Mouse (Mus musculus) CH12.LX (cell line): Measurements from ENCODE around the gene Moap1. TPM values are rescaled to one million over a fixed set of nuclear protein-coding genes. Genes with fewer than 3 reads are reported as not detected.
A peak's percentile ranks its signal among the peaks of the same experiment; 100 is the strongest.

Experiments used
- DNase-seq: peaks from one replicate; pipeline ENCODE4 v3.0.0-alpha.2; 2013; ENCODE audit errors: extremely low read depth
- H3K27ac ChIP-seq: 2 replicates; pipeline ENCODE4 v1.5.1; 2012; ENCODE audit warnings: low read depth, mild to moderate bottlenecking, control low read depth, moderate library complexity; ENCODE audit not compliant: insufficient read depth
- H3K27me3 ChIP-seq: replicated peaks from 2 replicates; pipeline ENCODE3; 2012; ENCODE audit warnings: inconsistent platforms
- H3K36me3 ChIP-seq, 2 experiments: replicated peaks in 1 of 2; 2 replicates each; pipeline versions ENCODE3 to v1.6.1; 2012; ENCODE audit warnings: inconsistent platforms in 1 of 2, low read length in 1 of 2, mild to moderate bottlenecking in 1 of 2, mixed read lengths in 1 of 2, moderate library complexity in 1 of 2; ENCODE audit not compliant: control insufficient read depth in 1 of 2, insufficient read depth in 1 of 2
- H3K4me1 ChIP-seq, 2 experiments: 2 replicates each; pipeline ENCODE4 v1.6.1; 2012; ENCODE audit warnings: inconsistent platforms in 1 of 2, moderate library complexity in 1 of 2; ENCODE audit not compliant: insufficient read depth in 2 of 2, control insufficient read depth in 1 of 2
- H3K4me2 ChIP-seq: 2 replicates; pipeline ENCODE4 v1.6.1; 2012; ENCODE audit warnings: low read depth, mild to moderate bottlenecking, control low read depth; ENCODE audit not compliant: poor library complexity, insufficient read depth, severe bottlenecking
- H3K4me3 ChIP-seq, 3 experiments: fragments of 150-350 bp in 1 of 3; sonication (generic) in 1 of 3; replicated peaks in 1 of 3; 2 replicates each; pipeline versions ENCODE3 to v1.5.1; 2011 to 2012; ENCODE audit warnings: low read depth in 2 of 3, low read length in 2 of 3, mild to moderate bottlenecking in 2 of 3, moderate library complexity in 2 of 3, control low read depth in 1 of 3, improper control_type of control experiment in 1 of 3, inconsistent platforms in 1 of 3, mixed read lengths in 1 of 3; ENCODE audit not compliant: poor library complexity in 1 of 3
- H3K79me2 ChIP-seq: replicated peaks from 2 replicates; pipeline ENCODE4 v1.6.1; 2012; ENCODE audit warnings: mild to moderate bottlenecking, moderate library complexity; ENCODE audit not compliant: control insufficient read depth, poor library complexity, insufficient read depth, severe bottlenecking; ENCODE audit errors: extremely low read depth
- H3K9ac ChIP-seq: 2 replicates; pipeline ENCODE4 v1.6.1; 2012; ENCODE audit warnings: low read depth, mild to moderate bottlenecking, control low read depth, moderate library complexity; ENCODE audit not compliant: insufficient read depth
- H3K9me3 ChIP-seq: replicated peaks from 2 replicates; pipeline ENCODE3; 2012; ENCODE audit warnings: low read length, inconsistent platforms, mixed read lengths
- BHLHE40 ChIP-seq: IDR thresholded peaks from 2 replicates; pipeline ENCODE4 v1.6.1; 2011; ENCODE audit warnings: mild to moderate bottlenecking, low read depth, low read length, improper control_type of control experiment
- CHD2 ChIP-seq: IDR thresholded peaks from 2 replicates; pipeline ENCODE4 v1.6.1; 2011; ENCODE audit warnings: low read length, improper control_type of control experiment
- CTCF ChIP-seq, 2 experiments: IDR thresholded peaks in 1 of 2; conservative IDR thresholded peaks in 1 of 2; 2 replicates each; pipeline ENCODE4 v1.5.1; 2011 to 2012; ENCODE audit warnings: low read depth in 2 of 2, low read length in 2 of 2, improper control_type of control experiment in 1 of 2, inconsistent platforms in 1 of 2, mild to moderate bottlenecking in 1 of 2, moderate library complexity in 1 of 2
- ELF1 ChIP-seq: IDR thresholded peaks from 2 replicates; pipeline ENCODE4 v1.6.1; 2014; ENCODE audit warnings: low read depth, mild to moderate bottlenecking, inconsistent platforms, low read length, improper control_type of control experiment
- HCFC1 ChIP-seq: IDR thresholded peaks from 2 replicates; pipeline ENCODE4 v1.6.1; 2012; ENCODE audit warnings: low read depth, mild to moderate bottlenecking, inconsistent platforms, low read length, improper control_type of control experiment
- JUN ChIP-seq: IDR thresholded peaks from 2 replicates; pipeline ENCODE4 v1.6.1; 2011; ENCODE audit warnings: low read depth, mild to moderate bottlenecking, low read length, improper control_type of control experiment, moderate library complexity; ENCODE audit not compliant: insufficient read depth
- KAT2A ChIP-seq: IDR thresholded peaks from 2 replicates; pipeline ENCODE4 v1.6.1; 2012; ENCODE audit warnings: low read length, improper control_type of control experiment, inconsistent platforms; ENCODE audit not compliant: insufficient replicate concordance
- MAZ ChIP-seq: IDR thresholded peaks from 2 replicates; pipeline ENCODE4 v1.6.1; 2012; ENCODE audit warnings: low read depth, mild to moderate bottlenecking, inconsistent platforms, low read length, improper control_type of control experiment, moderate library complexity
- MEF2A ChIP-seq: IDR thresholded peaks from 2 replicates; pipeline ENCODE4 v1.6.1; 2014; ENCODE audit warnings: low read depth, mild to moderate bottlenecking, inconsistent platforms, low read length, improper control_type of control experiment, borderline replicate concordance
- MXI1 ChIP-seq: IDR thresholded peaks from 2 replicates; pipeline ENCODE4 v1.6.1; 2011; ENCODE audit warnings: mild to moderate bottlenecking, low read depth, low read length, improper control_type of control experiment
- MYC ChIP-seq: IDR thresholded peaks from 2 replicates; pipeline ENCODE4 v1.6.1; 2011; ENCODE audit warnings: low read depth, mild to moderate bottlenecking, improper control_type of control experiment, low read length
- NRF1 ChIP-seq: IDR thresholded peaks from 2 replicates; pipeline ENCODE4 v1.6.1; 2014; ENCODE audit warnings: low read depth, mild to moderate bottlenecking, inconsistent platforms, low read length, improper control_type of control experiment, moderate library complexity
- PAX5 ChIP-seq: IDR thresholded peaks from 2 replicates; pipeline ENCODE4 v1.6.1; 2012; ENCODE audit warnings: low read length, inconsistent platforms, mixed read lengths
- POLR2A ChIP-seq: IDR thresholded peaks from 2 replicates; pipeline ENCODE4 v1.6.1; 2011; ENCODE audit warnings: low read depth, mild to moderate bottlenecking, improper control_type of control experiment, low read length
- POLR2AphosphoS2 ChIP-seq: IDR thresholded peaks from 2 replicates; pipeline ENCODE4 v1.6.1; 2011; ENCODE audit warnings: low read depth, low read length, improper control_type of control experiment
- RAD21 ChIP-seq: IDR thresholded peaks from 2 replicates; pipeline ENCODE4 v1.6.1; 2011; ENCODE audit warnings: low read depth, mild to moderate bottlenecking, low read length, improper control_type of control experiment, moderate library complexity
- SMC3 ChIP-seq: IDR thresholded peaks from 2 replicates; pipeline ENCODE4 v1.6.1; 2011; ENCODE audit warnings: low read depth, low read length, improper control_type of control experiment
- TBP ChIP-seq: conservative IDR thresholded peaks from 2 replicates; pipeline ENCODE4 v1.6.1; 2011; ENCODE audit warnings: low read depth, low read length, improper control_type of control experiment
- UBTF ChIP-seq: IDR thresholded peaks from 2 replicates; pipeline ENCODE4 v1.6.1; 2012; ENCODE audit warnings: low read depth, mild to moderate bottlenecking, inconsistent platforms, low read length, improper control_type of control experiment, moderate library complexity
- USF1 ChIP-seq: IDR thresholded peaks from 2 replicates; pipeline ENCODE4 v1.6.1; 2014; ENCODE audit warnings: low read depth, mild to moderate bottlenecking, inconsistent platforms, low read length, improper control_type of control experiment
- ZC3H11A ChIP-seq: IDR thresholded peaks from 2 replicates; pipeline ENCODE4 v1.6.1; 2012; ENCODE audit warnings: low read depth, mild to moderate bottlenecking, inconsistent platforms, low read length, improper control_type of control experiment
- ZKSCAN1 ChIP-seq: IDR thresholded peaks from 2 replicates; pipeline ENCODE4 v1.6.1; 2012; ENCODE audit warnings: low read depth, inconsistent platforms, low read length, improper control_type of control experiment, borderline replicate concordance
- ZMIZ1 ChIP-seq: IDR thresholded peaks from 2 replicates; pipeline ENCODE4 v1.6.1; 2012; ENCODE audit warnings: low read depth, mild to moderate bottlenecking, inconsistent platforms, low read length, improper control_type of control experiment
- dilution Hi-C: fragments of 300-500 bp; cut with MboI; formaldehyde crosslinking; loops from 2 replicates; pipeline ENCODE4 v1.14.3; 2020; ENCODE audit warnings: low sequenced_read_pairs; ENCODE audit not compliant: extremely low pct_unique_long_range_greater_than_20kb, extremely low pct_ligation_motif_present
- in situ Hi-C: fragments of 300-500 bp; cut with MboI; formaldehyde crosslinking; loops from 3 replicates; pipeline ENCODE4 v1.14.3; 2019; ENCODE audit warnings: low sequenced_read_pairs, low pct_ligation_motif_present, low pct_unique_long_range_greater_than_20kb, mixed read lengths
- polyA plus RNA-seq: library from polyadenylated mRNA; unstranded; fragments of >175 nt; gene quantifications from 2 replicates; pipeline ENCODE4 v1.2.1, GENCODE M21; 2012; ENCODE audit warnings: low read depth; ENCODE audit not compliant: insufficient read length
- total RNA-seq, 2 experiments: library from RNA; depleted of rRNA; stranded (reverse); fragments of 300-350 nt in 1 of 2; fragments of >200 nt in 1 of 2; gene quantifications; 2 replicates each; pipeline ENCODE4 v1.2.3; 2012 to 2014

The Moap1 gene
- total and polyA plus RNA-seq, 3 experiments: 5.5 to 7.1 (median 6.1) TPM

DNA sequence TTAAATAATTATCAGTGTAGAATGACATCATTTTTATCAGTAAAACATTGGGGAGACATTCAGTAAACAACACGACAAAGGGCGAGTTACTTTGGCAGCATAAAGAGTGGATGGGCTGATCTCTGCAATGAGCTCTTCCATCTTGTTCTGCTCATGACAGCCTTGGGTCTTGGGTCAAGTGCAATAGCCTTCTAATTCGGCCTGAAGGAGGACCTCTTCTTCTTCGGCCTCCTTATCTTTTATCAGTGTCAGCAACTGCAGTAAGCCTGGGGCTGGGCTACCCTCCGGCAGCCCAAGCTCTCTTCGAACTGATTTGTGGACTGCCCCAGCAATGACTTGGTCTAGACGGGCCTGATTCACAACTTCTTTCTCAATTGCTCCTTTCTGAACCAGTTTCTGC lies 1.4 kb downstream of the Moap1 start:
- dilution Hi-C loops (no loop called here), in situ Hi-C loops (loop anchor here (10.0 kb wide), 1 partner anchor 323 kb away; no protein-coding TSS in a partner anchor)
- Histone ChIP-seq H3K4me1 (peaks cover 0 to 31% of the 10 kb centered on the region in 2 experiments; a peak in 2 of 4 replicates), H3K79me2 (peaks cover 24% of the 10 kb centered on the region), H3K4me3 (no peak overlapping the region), H3K4me2 (no peak overlapping the region), H3K9me3 (no peaks in the 10 kb centered on the region), H3K27me3 (no peaks in the 10 kb centered on the region), H3K36me3 (peaks cover 2 to 29% of the 10 kb centered on the region in 2 experiments), H3K27ac (no peak overlapping the region), H3K9ac (no peak overlapping the region)
- no peak for TF ChIP-seq POLR2AphosphoS2
- TF ChIP-seq HCFC1: no peak
- TF ChIP-seq CHD2: no peak
- no peak for TF ChIP-seq NRF1
- TF ChIP-seq UBTF: no peak
- TF ChIP-seq PAX5: no peak
- TF ChIP-seq ZC3H11A: no peak
- no peak for TF ChIP-seq KAT2A
- TF ChIP-seq MXI1: no peak
- no peak for TF ChIP-seq MAZ
- TF ChIP-seq JUN: no peak
- TF ChIP-seq TBP: no peak
- no peak for TF ChIP-seq MEF2A
- TF ChIP-seq ELF1: no peak
- TF ChIP-seq RAD21: no peak
- TF ChIP-seq USF1: no peak
- TF ChIP-seq ZKSCAN1: no peak
- no peak for DNase-seq

DNA sequence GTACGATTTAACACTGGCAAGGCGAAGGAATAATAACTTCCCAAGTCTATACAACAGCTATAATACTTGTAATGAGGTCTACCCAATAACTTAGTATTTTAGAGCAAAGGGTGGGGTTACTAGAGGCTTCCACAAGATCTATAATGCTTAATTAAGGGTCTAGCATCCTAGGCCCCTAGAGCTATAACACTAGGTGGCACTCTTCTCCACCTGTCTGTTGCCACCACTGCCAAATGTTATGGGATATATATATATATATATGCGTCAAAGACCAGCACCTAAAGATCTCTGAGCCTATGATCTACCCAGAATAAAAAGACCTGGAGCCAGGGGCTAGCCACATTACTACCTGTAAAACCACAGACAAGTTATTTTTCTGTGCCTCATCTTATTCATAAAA lies 3.2 kb downstream of the Moap1 start:
- H3K4me3 ChIP-seq: no peak overlapping the region
- TF ChIP-seq CTCF (conservative IDR thresholded peaks at IDR 0.05 in 1 of 2, IDR thresholded peaks at IDR 0.05 in 1 of 2; ENCODE audit: low read depth in 2 of 2, low read length in 2 of 2) (peak in 1 of 2 experiments; percentile 72; a peak in 2 of 4 replicates), BHLHE40 (no peak), SMC3 (peak; percentile 54), KAT2A (no peak), ZMIZ1 (no peak), POLR2A (no peak), MAZ (no peak), MEF2A (no peak), MYC (no peak), MXI1 (no peak), JUN (no peak), RAD21 (peak; percentile 65), USF1 (no peak)
- TF ChIP-seq, all 38 proteins: peak for 3
- Histone ChIP-seq H3K4me2 (no peak overlapping the region), H3K27ac (no peak overlapping the region), H3K36me3 (peaks cover 2 to 14% of the 10 kb centered on the region in 2 experiments), H3K79me2 (peaks cover 7% of the 10 kb centered on the region), H3K9me3 (no peaks in the 10 kb centered on the region), H3K9ac (no peak overlapping the region), H3K4me1 (peaks cover 0 to 20% of the 10 kb centered on the region in 2 experiments; a peak in 2 of 4 replicates), H3K27me3 (no peaks in the 10 kb centered on the region)
- dilution Hi-C loops: no loop called here
- DNase-seq: no peak
- in situ Hi-C loops: loop anchor here (10.0 kb wide), 1 partner anchor 325 kb away; no protein-coding TSS in a partner anchor
